9 mouse cellular contexts compared by ENCODE assay signal in genomic region chr17:35204494-35205379, GRCm38 (mm10). TPM values are rescaled to one million over a fixed set of nuclear protein-coding genes. Genes with fewer than 3 reads are reported as not detected.
DNase-seq lines count a peak whose midpoint lies in the region; ATAC-seq and TF ChIP-seq lines count a peak whose summit lies in the region.
"Had no signal": no experiment of that assay in that cellular context is flagged by ENCODE, and none has a peak within 500 bp of the region (broad histone marks: within the 10 kb centered on the region; RNA-seq: fewer than 3 reads in every experiment).

Gene Lta, minus strand, starts transcription at chr17:35205351.

- H3K27me3 ChIP-seq in midbrain, embryonic 14.5 days (ENCODE audit: control insufficient read depth, insufficient read depth, low read length) = 0 out of 2 replicates have a peak, but pooled peaks cover 3% of the 10 kb centered on the region
- H3K27me3 ChIP-seq in midbrain, embryonic 15.5 days (replicated peaks) = peaks cover 4% of the 10 kb centered on the region; the same call in 1 of the 2 replicates

- no peak for DNase-seq in midbrain, embryonic 14.5 days
- peak; percentile 85 for DNase-seq in T-cell, adult 2 months (ENCODE audit: low spot score)
- DNase-seq in natural killer cell, adult 2 months (ENCODE audit: low spot score in 2 of 2) = peak; percentile 63 to 77
- DNase-seq in thymus, postnatal 25 days = peak; percentile 81
- no peak for DNase-seq in left cerebral cortex, adult 2 months (ENCODE audit: extremely low spot score in 1 of 2, low spot score in 2 of 2)
- DNase-seq in urinary bladder, postnatal 14 days (ENCODE audit: low spot score) = no peak
- DNase-seq: liver, embryonic 13.5 days had no signal

- H3K9ac ChIP-seq in midbrain, embryonic 14.5 days (replicated peaks; ENCODE audit: low read length) = 0 out of 2 replicates have a peak within 1 kb of the TSS, but pooled peaks have one; percentile 9
- no peak within 1 kb of the TSS for H3K9ac ChIP-seq in midbrain, embryonic 15.5 days
- H3K9ac ChIP-seq: liver, embryonic 13.5 days had no signal

- intact Hi-C loops in left cerebral cortex, adult 2 months (cut with DNase I) = no loop called here

- no peak within 1 kb of the TSS for H3K27ac ChIP-seq in midbrain, embryonic 14.5 days (replicated peaks; ENCODE audit: low read depth, low read length)
- no peak within 1 kb of the TSS for H3K27ac ChIP-seq in midbrain, embryonic 15.5 days
- no peak within 1 kb of the TSS for H3K27ac ChIP-seq in left cerebral cortex, adult 2 months
- H3K27ac ChIP-seq: liver, embryonic 13.5 days had no signal

- H3K4me2 ChIP-seq in midbrain, embryonic 14.5 days (ENCODE audit: low read length) = no peak within 1 kb of the TSS
- no peak within 1 kb of the TSS for H3K4me2 ChIP-seq in midbrain, embryonic 15.5 days
- H3K4me2 ChIP-seq: liver, embryonic 13.5 days had no signal

- H3K4me3 ChIP-seq in midbrain, embryonic 14.5 days (replicated peaks; ENCODE audit: low read depth, low read length) = no peak within 1 kb of the TSS
- H3K4me3 ChIP-seq in midbrain, embryonic 15.5 days = no peak within 1 kb of the TSS
- no peak within 1 kb of the TSS for H3K4me3 ChIP-seq in left cerebral cortex, adult 2 months
- H3K4me3 ChIP-seq: liver, embryonic 13.5 days had no signal

- no peaks in the 10 kb centered on the region for H3K4me1 ChIP-seq in midbrain, embryonic 14.5 days (ENCODE audit: control insufficient read depth, insufficient read depth, low read length)
- no peaks in the 10 kb centered on the region for H3K4me1 ChIP-seq in midbrain, embryonic 15.5 days

- H3K9me3 ChIP-seq in midbrain, embryonic 14.5 days (ENCODE audit: control insufficient read depth, low read length) = no peaks in the 10 kb centered on the region
- no peaks in the 10 kb centered on the region for H3K9me3 ChIP-seq in midbrain, embryonic 15.5 days
- H3K9me3 ChIP-seq: liver, embryonic 13.5 days had no signal

- no peak for ATAC-seq in midbrain, embryonic 14.5 days (ENCODE audit: low FRiP score, low TSS enrichment)
- no peak for ATAC-seq in midbrain, embryonic 15.5 days (replicated peaks)

- no peak for TF ChIP-seq CTCF in left cerebral cortex, adult 2 months (IDR thresholded peaks at IDR 0.05)

- H3K36me3 ChIP-seq in midbrain, embryonic 14.5 days (ENCODE audit: control insufficient read depth, insufficient read depth, low read length) = no peaks in the 10 kb centered on the region
- H3K36me3 ChIP-seq in midbrain, embryonic 15.5 days (replicated peaks) = no peaks in the 10 kb centered on the region
- H3K36me3 ChIP-seq: liver, embryonic 13.5 days had no signal

- WGBS in midbrain, embryonic 14.5 days = 28% methylated on average over 20 of the region's 20 CpGs
- WGBS in midbrain, embryonic 15.5 days = 31% methylated on average over 20 of the region's 20 CpGs

RNA-seq across cellular contexts. Expression of gene Lta, which starts in this region (rescaled TPM):
- polyA plus RNA-seq in midbrain, embryonic 14.5 days (2014; fragmentation: Nextera tagmentation; extraction: Ambion mirVana) = 0.20 and 0.73 TPM in 2 replicates
- polyA plus RNA-seq in midbrain, embryonic 15.5 days (2015; fragmentation: Nextera tagmentation; extraction: Ambion mirVana) = 0.32 and 0.69 TPM in 2 replicates
- total RNA-seq in left cerebral cortex, adult 2 months (2021) = under 1 TPM; 0.41 to 0.65 TPM
- total RNA-seq: megakaryocyte-erythroid progenitor cell, adult 5-6 weeks had no signal

Comparison
In these comparisons a context has a peak if more than half of its experiments do, and no peak if none do; other contexts are left out.
1. DNase-seq: peak in T-cell, adult 2 months (single experiment), natural killer cell, adult 2 months (2 of 2) and thymus, postnatal 25 days (single experiment); none in midbrain, embryonic 14.5 days (single experiment), left cerebral cortex, adult 2 months (0 of 2) and urinary bladder, postnatal 14 days (single experiment).